Mouse (Mus musculus): ENCODE data around the gene Cenpm. TPM values are rescaled to one million over a fixed set of nuclear protein-coding genes. Genes with fewer than 3 reads are reported as not detected.
A peak's percentile ranks its signal among the peaks of the same experiment; 100 is the strongest.

Gene Cenpm
- 70.7 and 84.1 TPM in 2 replicates for total RNA-seq (2014; fragmentation: Nextera tagmentation)
- 13.7 and 15.7 TPM in 2 replicates for total RNA-seq (2017)
- 103 and 105 TPM in 2 replicates for polyA plus RNA-seq (2012)

DNA sequence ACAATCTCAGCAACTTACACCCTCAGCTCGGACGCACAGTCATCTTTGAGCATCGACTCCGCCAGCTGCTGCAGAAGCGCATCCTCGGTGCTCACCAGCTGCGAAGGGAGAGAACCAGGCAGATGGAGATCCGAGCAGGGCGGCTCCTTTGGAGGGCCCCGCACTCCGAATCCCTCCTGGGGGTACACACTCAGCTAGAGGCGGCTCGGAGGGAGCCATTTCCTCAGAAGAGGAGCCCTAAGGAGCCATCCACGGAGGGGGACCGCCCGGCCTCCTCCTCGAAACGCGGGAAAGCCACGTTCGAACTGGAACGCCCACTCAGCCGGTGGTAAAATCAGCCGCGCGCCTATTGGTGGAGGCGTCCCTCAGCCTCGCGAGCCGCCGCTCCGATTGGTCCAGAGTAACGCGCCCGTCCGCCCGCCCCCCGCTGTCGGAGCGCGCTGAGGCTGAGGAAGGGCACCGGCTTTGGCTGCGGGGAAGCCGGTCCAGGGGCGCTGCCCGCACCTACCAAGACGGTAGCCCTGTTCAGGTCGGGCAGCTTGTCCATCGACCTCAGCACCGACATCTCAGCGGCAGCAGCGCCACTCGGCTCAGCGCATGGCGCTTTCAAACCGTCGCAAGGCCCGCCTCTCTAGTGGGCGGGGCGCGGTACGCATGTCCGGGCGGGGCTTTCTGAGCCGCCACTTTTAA lies at the start of gene Cenpm:
TSS of gene Cenpm (minus strand) at position 634 of the 690 bp plus-strand sequence.
- peak; percentile 95 for DNase-seq (ENCODE audit: low spot score)
- Histone ChIP-seq H3K9me3 (replicated peaks) (no peaks in the 10 kb centered on the region), H3K36me3 (replicated peaks) (peaks cover 25% of the 10 kb centered on the region), H3K27me3 (ENCODE audit: insufficient read depth, low read length) (no peaks in the 10 kb centered on the region), H3K4me1 (ENCODE audit: insufficient read depth, low read depth, low read length) (peaks cover 24% of the 10 kb centered on the region), H3K4me3 (ENCODE audit: low read depth, low read length) (peak within 1 kb of the TSS; percentile 88)
- peak; percentile 95 for ATAC-seq (ENCODE audit: extremely low read depth, insufficient number of reproducible peaks, low FRiP score, poor library complexity, severe bottlenecking)
- TF ChIP-seq CTCF (IDR thresholded peaks at IDR 0.05; ENCODE audit: low read depth, low read length) (no peak), TAL1 (conservative IDR thresholded peaks at IDR 0.05; ENCODE audit: low read depth, low read length) (no peak), GATA1 (IDR thresholded peaks at IDR 0.05; ENCODE audit: borderline replicate concordance, low read length) (no peak), POLR2AphosphoS5 (IDR thresholded peaks at IDR 0.05; ENCODE audit: insufficient replicate concordance, low read depth, low read length) (no peak), GATA2 (IDR thresholded peaks at IDR 0.05; ENCODE audit: borderline replicate concordance, low read depth, low read length) (no peak)

GRCm38 (mm10) chr15:82294059-82294458 lies 49.5 kb upstream of the Cenpm start:
- peaks cover 8% of the 10 kb centered on the region for H3K4me1 ChIP-seq (ENCODE audit: insufficient read depth, low read depth, low read length)
- ATAC-seq (ENCODE audit: extremely low read depth, insufficient number of reproducible peaks, low FRiP score, poor library complexity, severe bottlenecking) (no peak), DNase-seq (ENCODE audit: low spot score) (no peak)
- no peaks in the 10 kb centered on the region for H3K36me3 ChIP-seq (replicated peaks)
- TF ChIP-seq GATA2 (IDR thresholded peaks at IDR 0.05; ENCODE audit: borderline replicate concordance, low read depth, low read length) = no peak
- TF ChIP-seq POLR2AphosphoS5 (IDR thresholded peaks at IDR 0.05; ENCODE audit: insufficient replicate concordance, low read depth, low read length) = no peak
- TF ChIP-seq CTCF (IDR thresholded peaks at IDR 0.05; ENCODE audit: low read depth, low read length) = no peak
- no peak for TF ChIP-seq GATA1 (IDR thresholded peaks at IDR 0.05; ENCODE audit: borderline replicate concordance, low read length)
- no peak for TF ChIP-seq TAL1 (conservative IDR thresholded peaks at IDR 0.05; ENCODE audit: low read depth, low read length)
- H3K27me3 ChIP-seq (ENCODE audit: insufficient read depth, low read length) = peaks cover 18% of the 10 kb centered on the region
- H3K9me3 ChIP-seq (replicated peaks) = no peaks in the 10 kb centered on the region
- no peak overlapping the region for H3K4me3 ChIP-seq (ENCODE audit: low read depth, low read length)

GRCm38 (mm10) chr15:82293271-82293711 lies 48.7 kb upstream of the Cenpm start:
- Histone ChIP-seq H3K9me3 (replicated peaks) (no peaks in the 10 kb centered on the region), H3K4me3 (ENCODE audit: low read depth, low read length) (no peak overlapping the region), H3K4me1 (ENCODE audit: insufficient read depth, low read depth, low read length) (peaks cover 8% of the 10 kb centered on the region), H3K36me3 (replicated peaks) (no peaks in the 10 kb centered on the region), H3K27me3 (ENCODE audit: insufficient read depth, low read length) (peaks cover 19% of the 10 kb centered on the region)
- ATAC-seq (ENCODE audit: extremely low read depth, insufficient number of reproducible peaks, low FRiP score, poor library complexity, severe bottlenecking) (no peak), DNase-seq (ENCODE audit: low spot score) (no peak)
- TF ChIP-seq CTCF (IDR thresholded peaks at IDR 0.05; ENCODE audit: low read depth, low read length) = no peak
- TF ChIP-seq TAL1 (conservative IDR thresholded peaks at IDR 0.05; ENCODE audit: low read depth, low read length) = no peak
- TF ChIP-seq GATA2 (IDR thresholded peaks at IDR 0.05; ENCODE audit: borderline replicate concordance, low read depth, low read length) = no peak
- no peak for TF ChIP-seq GATA1 (IDR thresholded peaks at IDR 0.05; ENCODE audit: borderline replicate concordance, low read length)
- TF ChIP-seq POLR2AphosphoS5 (IDR thresholded peaks at IDR 0.05; ENCODE audit: insufficient replicate concordance, low read depth, low read length) = no peak

DNA sequence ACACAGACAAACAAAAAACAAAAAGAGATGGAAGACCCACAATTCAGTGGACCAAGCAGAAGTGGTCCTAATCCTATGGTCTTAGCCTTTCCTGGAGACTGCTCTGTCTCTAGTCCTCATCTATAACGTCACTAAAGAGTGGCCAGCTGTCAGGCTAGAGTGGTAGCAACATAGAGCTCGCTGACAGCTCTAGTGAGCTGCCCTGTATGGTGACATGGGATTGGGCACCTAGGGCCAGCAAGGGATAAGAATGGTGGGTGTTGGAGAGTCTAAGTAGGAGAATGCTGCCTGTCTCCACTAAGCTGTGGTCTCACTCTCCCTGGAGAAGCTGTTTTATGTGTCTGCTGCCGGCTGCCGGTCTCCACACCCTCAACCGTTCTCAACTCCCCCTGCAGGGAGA lies 48.3 kb upstream of the Cenpm start:
- no peak for ATAC-seq (ENCODE audit: extremely low read depth, insufficient number of reproducible peaks, low FRiP score, poor library complexity, severe bottlenecking)
- no peak for DNase-seq (ENCODE audit: low spot score)
- H3K36me3 ChIP-seq (replicated peaks) = no peaks in the 10 kb centered on the region
- H3K4me3 ChIP-seq (ENCODE audit: low read depth, low read length) = no peak overlapping the region
- H3K4me1 ChIP-seq (ENCODE audit: insufficient read depth, low read depth, low read length) = peaks cover 8% of the 10 kb centered on the region
- H3K9me3 ChIP-seq (replicated peaks) = no peaks in the 10 kb centered on the region
- peaks cover 19% of the 10 kb centered on the region for H3K27me3 ChIP-seq (ENCODE audit: insufficient read depth, low read length)
- TF ChIP-seq TAL1 (conservative IDR thresholded peaks at IDR 0.05; ENCODE audit: low read depth, low read length) (no peak), GATA2 (IDR thresholded peaks at IDR 0.05; ENCODE audit: borderline replicate concordance, low read depth, low read length) (no peak), CTCF (IDR thresholded peaks at IDR 0.05; ENCODE audit: low read depth, low read length) (no peak), POLR2AphosphoS5 (IDR thresholded peaks at IDR 0.05; ENCODE audit: insufficient replicate concordance, low read depth, low read length) (no peak), GATA1 (IDR thresholded peaks at IDR 0.05; ENCODE audit: borderline replicate concordance, low read length) (no peak)

GRCm38 (mm10) chr15:82290252-82290651 lies 45.7 kb upstream of the Cenpm start:
- H3K27me3 ChIP-seq (ENCODE audit: insufficient read depth, low read length) = peaks cover 33% of the 10 kb centered on the region
- ATAC-seq (ENCODE audit: extremely low read depth, insufficient number of reproducible peaks, low FRiP score, poor library complexity, severe bottlenecking) = no peak
- H3K4me3 ChIP-seq (ENCODE audit: low read depth, low read length) = no peak overlapping the region
- H3K4me1 ChIP-seq (ENCODE audit: insufficient read depth, low read depth, low read length) = peaks cover 8% of the 10 kb centered on the region
- H3K36me3 ChIP-seq (replicated peaks) = no peaks in the 10 kb centered on the region
- no peak for DNase-seq (ENCODE audit: low spot score)
- TF ChIP-seq POLR2AphosphoS5 (IDR thresholded peaks at IDR 0.05; ENCODE audit: insufficient replicate concordance, low read depth, low read length) = no peak
- TF ChIP-seq GATA1 (IDR thresholded peaks at IDR 0.05; ENCODE audit: borderline replicate concordance, low read length) = no peak
- no peak for TF ChIP-seq TAL1 (conservative IDR thresholded peaks at IDR 0.05; ENCODE audit: low read depth, low read length)
- no peak for TF ChIP-seq CTCF (IDR thresholded peaks at IDR 0.05; ENCODE audit: low read depth, low read length)
- no peaks in the 10 kb centered on the region for H3K9me3 ChIP-seq (replicated peaks)

GRCm38 (mm10) chr15:82286157-82286556 lies 41.6 kb upstream of the Cenpm start:
- no peaks in the 10 kb centered on the region for H3K9me3 ChIP-seq (replicated peaks)
- H3K36me3 ChIP-seq (replicated peaks) = no peaks in the 10 kb centered on the region
- H3K4me3 ChIP-seq (ENCODE audit: low read depth, low read length) = no peak overlapping the region
- H3K4me1 ChIP-seq (ENCODE audit: insufficient read depth, low read depth, low read length) = peaks cover 2% of the 10 kb centered on the region; the same call in 1 of the 2 replicates
- DNase-seq (ENCODE audit: low spot score) (no peak), ATAC-seq (ENCODE audit: extremely low read depth, insufficient number of reproducible peaks, low FRiP score, poor library complexity, severe bottlenecking) (no peak)
- H3K27me3 ChIP-seq (ENCODE audit: insufficient read depth, low read length) = peaks cover 26% of the 10 kb centered on the region
- TF ChIP-seq GATA1 (IDR thresholded peaks at IDR 0.05; ENCODE audit: borderline replicate concordance, low read length) (no peak), GATA2 (IDR thresholded peaks at IDR 0.05; ENCODE audit: borderline replicate concordance, low read depth, low read length) (no peak), TAL1 (conservative IDR thresholded peaks at IDR 0.05; ENCODE audit: low read depth, low read length) (no peak), CTCF (IDR thresholded peaks at IDR 0.05; ENCODE audit: low read depth, low read length) (no peak), POLR2AphosphoS5 (IDR thresholded peaks at IDR 0.05; ENCODE audit: insufficient replicate concordance, low read depth, low read length) (no peak)

Data from G1E (cell line).